Mouse (Mus musculus) fibroblast of lung, adult 2 months (primary cell): Measurements from ENCODE around the gene Rims3.
A peak's percentile ranks its signal among the peaks of the same experiment; 100 is the strongest.

Experiments used
- DNase-seq: peaks from one replicate; pipeline ENCODE4 v3.0.0-alpha.2; 2011; ENCODE audit warnings: low read depth

The Rims3 gene

GRCm38 (mm10) chr4:120850946-120851345 is 3.7 kb upstream of the Rims3 start:
- DNase-seq, result peak; percentile 15

DNA sequence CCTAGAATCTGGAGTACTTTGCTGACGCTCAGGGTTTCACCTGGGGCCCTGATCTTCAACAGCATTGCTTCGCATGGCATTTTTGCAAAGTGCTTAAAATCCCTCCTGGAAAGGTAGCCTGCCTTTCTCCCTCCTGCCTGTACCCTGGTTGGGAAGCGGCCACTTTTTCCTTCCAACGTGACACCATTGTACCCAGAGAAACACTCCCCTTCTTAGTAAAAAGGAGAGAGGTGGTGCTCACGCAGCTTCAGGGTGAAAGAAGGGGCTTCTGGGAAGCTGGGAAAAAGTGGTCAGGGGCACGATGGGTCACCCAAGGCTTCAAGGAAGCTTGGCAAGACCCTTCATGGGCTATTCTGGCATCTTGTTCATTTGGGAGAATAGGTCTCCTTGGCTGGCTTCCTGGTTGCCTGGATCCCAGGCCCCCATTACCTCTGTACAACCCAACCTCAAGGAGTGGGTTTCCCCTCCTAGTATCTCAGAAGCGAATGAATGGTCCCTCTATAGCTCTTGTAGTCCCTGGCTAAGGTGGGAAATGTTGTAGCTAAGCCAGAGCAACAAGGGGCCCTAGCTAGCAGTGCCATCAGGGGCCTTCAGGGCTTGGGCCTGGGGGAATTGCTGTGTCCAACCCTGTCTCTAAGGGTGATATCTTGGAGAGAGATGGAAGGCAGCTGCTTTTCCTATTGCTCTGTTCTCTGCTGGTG is 894 bp downstream of the Rims3 start:
- DNase-seq, result no peak

DNA sequence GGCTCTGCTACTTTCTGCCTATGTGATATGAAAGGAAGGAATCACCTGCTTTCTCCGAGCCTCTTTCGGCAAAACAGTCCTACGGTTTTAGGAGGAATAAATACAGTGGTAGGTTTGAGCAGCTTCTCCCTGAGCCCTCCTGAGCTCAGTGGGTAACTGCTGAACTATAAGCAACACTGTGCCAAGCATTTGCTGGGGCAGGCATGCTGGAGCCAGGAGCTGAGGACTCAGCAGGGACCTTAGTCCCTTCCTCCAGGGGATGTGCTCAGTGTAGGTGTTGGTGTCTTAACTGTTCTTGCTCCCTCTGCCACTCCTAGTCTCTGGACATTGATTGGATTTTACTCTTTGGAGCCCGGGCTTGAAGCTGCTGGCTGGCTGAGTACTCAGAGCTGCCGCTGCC is 1.8 kb downstream of the Rims3 start:
- DNase-seq, result no peak

DNA sequence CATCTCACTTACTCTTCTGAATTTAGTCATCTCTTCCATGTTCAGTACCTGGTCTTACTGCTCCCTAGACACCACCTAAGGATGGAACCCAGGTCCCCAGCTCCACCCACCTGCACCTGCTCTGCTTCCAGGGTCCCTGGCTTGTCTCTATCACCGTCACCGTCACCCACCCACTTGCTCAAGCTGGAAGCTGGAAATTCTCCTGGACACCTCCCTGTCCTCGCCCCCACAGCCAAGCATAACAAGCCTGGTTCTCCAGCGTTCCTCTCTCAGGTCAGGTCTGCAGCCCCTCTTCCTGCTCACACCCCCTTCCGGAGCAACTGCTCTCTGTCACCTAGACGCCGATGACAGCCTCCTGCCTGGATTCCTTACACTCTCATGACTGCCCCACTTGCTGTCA is 5.2 kb downstream of the Rims3 start:
- no peak for DNase-seq

GRCm38 (mm10) chr4:120866211-120866610 is 11.6 kb downstream of the Rims3 start:
- DNase-seq, result peak; percentile 9

DNA sequence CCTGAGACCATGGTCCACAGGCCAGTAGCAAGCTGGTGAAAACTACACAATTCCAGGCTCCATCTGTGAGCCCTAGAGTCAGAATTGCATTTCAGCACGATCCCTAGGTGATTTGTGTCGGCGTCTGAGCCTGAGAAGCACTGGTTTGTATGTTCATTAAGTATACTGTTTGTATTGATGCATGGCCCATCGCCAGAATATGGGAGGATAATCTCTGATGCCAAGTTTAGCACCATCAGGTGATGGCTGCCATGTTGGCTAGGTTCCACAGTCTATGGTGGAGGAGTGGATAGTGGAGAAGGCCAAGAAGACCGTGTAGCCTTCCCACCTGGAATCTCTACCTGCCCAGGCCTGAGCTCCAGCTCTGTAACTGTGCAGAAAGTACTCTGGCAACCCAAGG is 13.6 kb downstream of the Rims3 start:
- DNase-seq, result no peak

- no peak for DNase-seq
Measured at GRCm38 (mm10) chr4:120868988-120869387, 14.4 kb downstream of the Rims3 start.

- no peak for DNase-seq
Measured at GRCm38 (mm10) chr4:120870262-120870748, 15.7 kb downstream of the Rims3 start.

DNA sequence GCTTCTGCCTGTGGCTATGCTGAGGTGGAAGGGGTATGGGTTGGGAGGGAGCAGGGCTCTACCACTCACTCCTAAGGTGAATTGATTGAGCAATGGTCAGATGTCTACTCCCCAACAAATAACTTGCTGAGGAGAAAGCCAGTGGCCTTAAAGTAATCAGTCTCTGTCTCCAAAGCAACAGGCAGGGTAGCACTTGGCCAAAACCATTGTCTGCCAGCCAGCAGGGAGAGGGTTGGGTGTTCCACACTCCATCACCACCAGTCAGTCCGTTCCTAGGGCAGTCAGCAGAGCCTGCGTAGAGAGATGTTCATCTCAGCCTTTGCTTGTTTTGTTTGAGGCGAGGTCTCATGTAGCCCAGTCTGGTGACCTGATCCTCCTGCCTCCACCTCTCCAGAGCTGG is 21.3 kb downstream of the Rims3 start:
- no peak for DNase-seq

GRCm38 (mm10) chr4:120878728-120879127 is 24.1 kb downstream of the Rims3 start:
- no peak for DNase-seq

DNA sequence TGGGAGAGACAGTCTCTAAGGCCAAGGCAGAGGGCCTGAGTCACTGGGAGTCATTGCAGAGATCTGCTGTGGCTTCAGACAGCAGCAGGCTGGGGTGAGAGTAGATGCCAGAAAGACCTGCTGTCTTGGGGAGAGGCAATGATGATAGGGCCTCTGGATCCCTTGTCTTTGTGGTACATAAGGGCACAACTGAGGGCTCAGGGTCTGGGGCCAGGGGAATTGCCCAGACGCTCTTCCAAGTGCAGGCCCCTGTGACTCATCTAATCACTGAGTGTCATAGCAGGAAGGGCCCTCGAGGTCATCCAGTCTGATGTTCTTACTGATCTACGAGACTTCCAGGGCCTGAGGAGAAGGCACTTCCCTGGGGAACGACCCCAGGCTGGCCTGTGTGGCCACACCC is 24.8 kb downstream of the Rims3 start:
- DNase-seq, result no peak

- no peak for DNase-seq
Measured at GRCm38 (mm10) chr4:120880731-120881432, 26.3 kb downstream of the Rims3 start.

DNA sequence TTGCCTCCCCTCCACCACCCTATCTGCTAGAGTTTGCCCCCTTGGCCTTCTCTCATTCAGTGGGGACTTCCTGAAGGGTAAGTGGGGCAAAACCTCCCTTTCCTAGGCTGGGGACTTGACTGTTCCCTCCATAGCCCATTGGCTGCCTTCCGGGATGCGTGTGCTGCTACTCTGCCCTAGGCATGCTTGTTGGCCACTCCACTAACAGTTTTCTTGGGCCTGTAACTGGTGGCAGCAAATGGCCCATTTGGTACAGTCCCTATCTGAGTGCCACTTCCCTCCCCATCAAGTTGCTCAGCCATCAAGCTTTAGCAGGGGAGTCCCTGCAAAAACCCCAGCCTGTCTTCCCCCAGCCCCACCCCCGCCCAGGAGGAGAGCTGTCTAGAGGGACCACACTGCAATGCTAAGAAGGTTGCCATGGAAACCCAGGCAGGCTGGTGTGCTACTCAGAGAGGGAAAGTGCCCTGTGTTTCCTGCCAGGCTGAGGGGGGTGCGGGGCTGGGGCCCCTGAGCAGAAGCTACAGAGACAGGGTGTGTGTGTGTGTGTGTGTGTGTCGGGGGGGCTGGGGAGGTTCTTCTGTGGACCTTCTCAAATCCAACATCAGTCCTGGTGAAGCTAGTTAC is 27.5 kb downstream of the Rims3 start:
- no peak for DNase-seq

DNA sequence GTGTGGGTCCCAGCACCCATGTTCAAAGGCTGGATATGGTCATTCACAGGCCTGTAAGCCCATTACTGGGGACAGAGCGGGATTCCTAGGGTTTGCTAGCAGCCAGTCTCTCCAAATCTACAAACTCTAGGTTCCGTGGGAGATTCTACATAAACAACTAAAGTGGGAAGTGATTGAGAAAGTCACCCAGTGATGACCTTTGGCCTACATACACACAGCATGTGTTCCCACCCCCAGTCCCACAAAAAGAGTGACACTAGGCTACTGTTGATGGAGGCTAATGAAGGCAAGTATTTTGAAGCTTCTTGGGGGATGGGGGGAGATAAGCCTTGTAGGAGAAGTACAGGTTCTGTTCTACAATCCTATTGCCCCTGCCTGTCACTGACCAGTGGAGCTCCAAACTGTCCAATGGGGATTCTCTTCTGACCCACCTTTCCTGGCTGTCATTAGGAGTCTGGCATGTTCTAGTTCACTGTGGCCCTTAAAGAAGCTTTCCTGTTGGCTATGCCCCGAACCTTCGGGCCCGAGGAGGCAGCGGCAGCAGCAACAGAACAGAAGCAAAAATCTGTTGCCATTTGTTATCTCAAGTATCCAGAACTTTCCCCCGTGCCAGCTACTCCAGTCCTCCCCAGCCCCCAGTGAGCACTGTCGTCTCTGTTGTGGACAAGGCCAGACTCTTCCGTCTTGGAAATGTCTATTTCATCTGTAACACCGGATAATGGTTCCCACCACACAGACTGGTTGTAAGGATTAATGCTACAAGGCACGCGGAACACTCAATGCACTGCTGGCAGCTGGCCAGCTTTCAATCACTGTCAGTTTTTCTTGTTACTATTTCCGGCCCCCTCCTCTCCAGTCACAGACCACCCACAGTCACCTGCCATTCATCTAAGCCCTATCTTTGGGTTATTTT is 30.8 kb downstream of the Rims3 start:
- DNase-seq, result no peak

DNA sequence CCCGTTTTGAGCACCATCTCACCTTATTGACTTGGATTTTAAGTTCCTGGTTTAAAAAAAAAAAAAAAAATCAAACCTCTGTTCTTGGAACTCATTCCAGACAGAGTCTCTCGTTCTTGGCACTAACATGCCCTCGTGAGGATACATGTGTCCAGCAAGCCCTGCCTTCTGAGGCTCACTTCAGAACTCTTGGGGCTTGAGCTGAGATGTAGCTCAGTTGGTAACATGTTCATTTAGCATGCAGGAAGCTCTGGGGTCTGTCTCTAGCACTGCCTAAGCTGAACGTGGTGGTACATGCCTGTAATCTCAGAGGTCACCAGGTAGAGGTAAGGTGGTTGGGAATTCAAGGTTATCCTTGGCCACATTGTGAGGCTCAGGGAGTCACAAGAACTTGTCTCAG is 31.5 kb downstream of the Rims3 start:
- DNase-seq, result no peak

- no peak for DNase-seq
Measured at GRCm38 (mm10) chr4:120886811-120887210, 32.2 kb downstream of the Rims3 start.

DNA sequence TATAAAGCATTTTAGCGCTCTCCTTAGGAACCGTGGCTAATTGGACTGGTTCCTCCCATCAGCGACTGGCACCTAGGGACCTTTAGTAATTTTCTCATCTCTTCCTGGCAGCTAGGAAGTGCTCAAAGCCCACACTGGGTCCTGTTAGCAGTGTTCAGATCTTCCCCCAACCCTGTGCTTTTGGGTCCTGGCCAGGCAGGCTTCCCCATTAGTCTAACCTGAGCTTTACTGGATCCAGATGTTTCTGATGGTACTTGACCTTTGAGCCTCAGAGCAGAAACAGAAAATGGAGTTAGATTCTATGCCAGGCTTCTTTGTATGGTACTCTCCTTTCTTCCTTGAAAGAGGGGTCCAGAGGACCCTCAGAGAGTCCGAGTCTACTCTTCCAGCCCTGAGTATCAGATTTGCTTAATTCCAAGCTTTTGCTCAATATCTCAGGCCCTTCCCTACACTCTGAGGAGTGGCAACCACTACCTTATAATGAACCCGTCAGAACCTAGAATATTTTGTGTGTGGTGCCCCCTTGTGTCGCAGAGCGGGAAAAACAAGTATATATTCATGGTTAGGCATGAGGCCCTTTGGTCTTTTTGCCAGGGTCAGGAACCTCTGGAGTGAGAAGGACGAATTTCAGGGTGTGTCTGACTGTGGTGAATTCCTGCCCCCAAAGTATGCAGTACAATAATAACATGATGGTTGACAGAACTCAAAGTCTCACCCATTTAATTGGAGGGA is 32.9 kb downstream of the Rims3 start:
- DNase-seq, result no peak

- DNase-seq, result no peak
Measured at GRCm38 (mm10) chr4:120888884-120889283, 34.3 kb downstream of the Rims3 start.

DNA sequence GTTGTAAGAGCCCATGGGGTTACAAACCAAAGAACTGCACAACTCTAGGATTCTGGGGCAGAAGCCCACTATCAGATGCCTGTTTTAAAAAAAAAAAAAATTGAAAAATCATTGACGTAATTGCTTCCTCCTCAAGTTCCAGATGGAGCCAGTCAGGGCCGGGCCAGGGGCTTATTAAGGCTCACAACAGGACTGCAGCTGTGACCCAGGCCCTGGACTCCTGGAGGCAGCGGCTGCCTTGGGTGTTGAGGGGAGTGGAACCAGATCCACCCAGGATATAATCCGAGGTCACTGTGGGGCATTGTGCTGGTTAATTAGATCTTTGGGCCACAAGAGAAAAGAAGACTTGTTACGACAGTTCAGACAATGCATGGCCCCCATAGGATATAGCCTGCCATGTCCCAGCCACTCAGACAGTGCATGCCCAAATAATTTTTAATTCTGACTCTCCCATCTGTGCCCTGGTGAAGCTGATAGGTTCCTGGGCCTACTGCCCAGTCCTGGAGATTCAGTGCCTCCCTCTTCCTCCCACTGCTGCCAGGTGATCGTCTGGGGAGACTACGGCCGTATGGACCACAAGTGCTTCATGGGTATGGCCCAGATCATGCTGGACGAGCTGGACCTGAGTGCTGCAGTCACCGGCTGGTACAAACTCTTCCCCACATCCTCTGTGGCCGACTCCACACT is 36.3 kb downstream of the Rims3 start:
- DNase-seq, result no peak

GRCm38 (mm10) chr4:120891960-120892359 is 37.3 kb downstream of the Rims3 start:
- no peak for DNase-seq

- no peak for DNase-seq
Measured at GRCm38 (mm10) chr4:120892516-120892915, 37.9 kb downstream of the Rims3 start.
